In the genomic region with DNA sequence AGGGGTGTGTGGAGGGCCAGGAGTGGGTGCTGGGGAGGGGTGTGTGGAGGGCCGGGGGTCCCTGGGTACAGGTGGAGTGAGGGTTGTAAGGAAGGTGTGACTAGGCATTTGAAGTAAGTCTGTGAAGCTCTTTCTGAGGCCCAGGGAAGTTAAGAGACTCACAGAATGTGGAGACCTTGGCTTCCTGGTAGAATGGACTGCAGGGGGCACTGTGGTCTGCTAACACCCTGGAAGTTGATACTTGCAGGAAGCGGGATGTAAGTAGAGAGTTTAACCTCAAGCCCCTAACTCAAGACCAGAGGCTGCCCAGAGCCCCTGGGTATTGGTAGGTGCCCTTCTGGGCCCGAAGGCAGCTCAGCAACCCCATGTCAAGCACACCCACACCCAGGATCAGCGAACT, we compare ENCODE assay signal across 9 mouse cellular contexts. TPM values are rescaled to one million over a fixed set of nuclear protein-coding genes. Genes with fewer than 3 reads are reported as not detected.
A peak's percentile ranks its signal among the peaks of the same experiment; 100 is the strongest.
DNase-seq lines count a peak whose midpoint lies in the region; ATAC-seq and TF ChIP-seq lines count a peak whose summit lies in the region.
"Had no signal": no experiment of that assay in that cellular context is flagged by ENCODE, and none has a peak within 500 bp of the region (broad histone marks: within the 10 kb centered on the region; RNA-seq: fewer than 3 reads in every experiment).

No protein-coding gene starts in this region.

- H3K4me1 ChIP-seq in heart, adult 2 months (ENCODE audit: control insufficient read depth, insufficient read depth, low read length): no peaks in the 10 kb centered on the region
- H3K4me1 ChIP-seq in heart, embryonic 12.5 days (replicated peaks): peaks cover 15% of the 10 kb centered on the region
- 0 out of 2 replicates have a peak, but pooled peaks cover 3% of the 10 kb centered on the region for H3K4me1 ChIP-seq in bone marrow macrophage, adult 2 months (ENCODE audit: control insufficient read depth, insufficient read depth, low read length)

- no peaks in the 10 kb centered on the region for H3K9me3 ChIP-seq in heart, embryonic 12.5 days (replicated peaks)
- H3K9me3 ChIP-seq: embryonic facial prominence, embryonic 12.5 days had no signal

- WGBS in heart, adult 2 months: 33% methylated on average over 4 of the region's 4 CpGs
- 39% methylated on average over 4 of the region's 4 CpGs for WGBS in heart, embryonic 12.5 days

- TF ChIP-seq POLR2A in heart, adult 2 months (IDR thresholded peaks at IDR 0.05; ENCODE audit: insufficient read depth, low read depth, low read length): no peak
- no peak for TF ChIP-seq POLR2A in bone marrow macrophage, adult 2 months (IDR thresholded peaks at IDR 0.05; ENCODE audit: borderline replicate concordance, low read depth, low read length)

- H3K36me3 ChIP-seq in heart, adult 2 months (ENCODE audit: control insufficient read depth, insufficient read depth, low read length): no peaks in the 10 kb centered on the region
- no peaks in the 10 kb centered on the region for H3K36me3 ChIP-seq in heart, embryonic 12.5 days
- H3K36me3 ChIP-seq: embryonic facial prominence, embryonic 12.5 days had no signal

- H3K4me2 ChIP-seq in heart, embryonic 12.5 days: no peak overlapping the region
- H3K4me2 ChIP-seq: embryonic facial prominence, embryonic 12.5 days had no signal

- no peak overlapping the region for H3K27ac ChIP-seq in heart, adult 2 months
- no peak overlapping the region for H3K27ac ChIP-seq in heart, embryonic 12.5 days (ENCODE audit: poor library complexity, severe bottlenecking)
- H3K27ac ChIP-seq in bone marrow macrophage, adult 2 months (ENCODE audit: insufficient read depth, low read depth, low read length): no peak overlapping the region
- H3K27ac ChIP-seq in layer of hippocampus, adult 2 months: no peak overlapping the region
- H3K27ac ChIP-seq: embryonic facial prominence, embryonic 12.5 days had no signal

- TF ChIP-seq EP300 in heart, adult 2 months (IDR thresholded peaks at IDR 0.05; ENCODE audit: insufficient read depth, low read depth, low read length): no peak

- H3K4me3 ChIP-seq in heart, adult 2 months: no peak overlapping the region
- no peak overlapping the region for H3K4me3 ChIP-seq in heart, embryonic 12.5 days
- H3K4me3 ChIP-seq in bone marrow macrophage, adult 2 months (ENCODE audit: insufficient read depth, low read length): no peak overlapping the region
- H3K4me3 ChIP-seq in layer of hippocampus, adult 2 months: no peak overlapping the region
- H3K4me3 ChIP-seq: embryonic facial prominence, embryonic 12.5 days had no signal

- H3K79me2 ChIP-seq in heart, adult 2 months (replicated peaks; ENCODE audit: control insufficient read depth, insufficient read depth, low read length): no peaks in the 10 kb centered on the region

- peak; percentile 27 to 49 for DNase-seq in heart, adult 2 months
- peak; percentile 53 for DNase-seq in CD4-positive helper T cell, adult 2 months (ENCODE audit: low read depth, low spot score)
- peak; percentile 60 for DNase-seq in gastrocnemius, postnatal 10 days
- peak in 1 of 2 experiments; percentile 53 for DNase-seq in layer of hippocampus, adult 2 months (ENCODE audit: low spot score in 2 of 2)
- DNase-seq in thymus, postnatal 25 days: peak; percentile 54

- ATAC-seq in heart, embryonic 12.5 days (ENCODE audit: insufficient number of reproducible peaks, low FRiP score): no peak
- ATAC-seq in megakaryocyte progenitor cell, adult 5-6 weeks (replicated peaks; ENCODE audit: poor library complexity): peak; percentile 60; the same call in 1 of the 2 replicates

- no peaks in the 10 kb centered on the region; the same call in 1 of the 2 replicates for H3K27me3 ChIP-seq in heart, adult 2 months (ENCODE audit: control insufficient read depth, insufficient read depth, low read length)
- H3K27me3 ChIP-seq in heart, embryonic 12.5 days (replicated peaks): peaks cover 36% of the 10 kb centered on the region

- intact Hi-C loops in heart, adult 2 months (cut with DNase I): loop anchor here (1.0 to 5.0 kb wide), 4 partner anchors 86 to 297 kb away; partner anchors contain the start of genes Ddx31 and Gtf3c4

- no peak overlapping the region for H3K9ac ChIP-seq in heart, adult 2 months (ENCODE audit: low read depth, low read length)
- no peak overlapping the region; the same call in 1 of the 2 replicates for H3K9ac ChIP-seq in heart, embryonic 12.5 days
- H3K9ac ChIP-seq: embryonic facial prominence, embryonic 12.5 days had no signal

- TF ChIP-seq CTCF in heart, adult 2 months (IDR thresholded peaks at IDR 0.05): peak; percentile 72
- peak; percentile 61 for TF ChIP-seq CTCF in bone marrow macrophage, adult 2 months (IDR thresholded peaks at IDR 0.05; ENCODE audit: low read depth, low read length)
- TF ChIP-seq CTCF in layer of hippocampus, adult 2 months (conservative IDR thresholded peaks at IDR 0.05): peak; percentile 79

RNA-seq across cellular contexts. Expression of gene Ak8, which starts 56.2 kb away (rescaled TPM):
- not detected for total RNA-seq in heart, adult 2 months (2021)
- 0.18 and 0.59 TPM in 2 replicates for polyA plus RNA-seq in heart, adult 2 months (2012; rRNA removed)
- polyA plus RNA-seq in heart, embryonic 12.5 days (2016; fragmentation: Nextera tagmentation; extraction: Ambion mirVana): 0.42 and 0.51 TPM in 2 replicates
- polyA plus RNA-seq in bone marrow macrophage, adult 2 months (2012; ENCODE audit: insufficient read depth, insufficient read length, missing spikeins): 2.5 and 2.6 TPM in 2 replicates
- not detected for total RNA-seq in gastrocnemius, postnatal 10 days (2021)
- total RNA-seq in layer of hippocampus, adult 2 months (2021): 1 to 10 TPM in 1 of 2 experiments, under 1 TPM in 1; 0.74 to 1.2 TPM
- total RNA-seq in megakaryocyte progenitor cell, adult 5-6 weeks (2015): 0.30 and 0.93 TPM in 2 replicates
- 0.24 and 0.33 TPM in 2 replicates for total RNA-seq in megakaryocyte progenitor cell, adult 5-6 weeks (2017)

RNA-seq across cellular contexts. Expression of gene Spaca9, which starts 56.7 kb away (rescaled TPM):
- total RNA-seq in heart, adult 2 months (2021): not detected
- 0.50 and 1.7 TPM in 2 replicates for polyA plus RNA-seq in heart, adult 2 months (2012; rRNA removed)
- 1.2 and 2.2 TPM in 2 replicates for polyA plus RNA-seq in heart, embryonic 12.5 days (2016; fragmentation: Nextera tagmentation; extraction: Ambion mirVana)
- polyA plus RNA-seq in bone marrow macrophage, adult 2 months (2012; ENCODE audit: insufficient read depth, insufficient read length, missing spikeins): 4.8 and 5.9 TPM in 2 replicates
- not detected for total RNA-seq in gastrocnemius, postnatal 10 days (2021)
- total RNA-seq in layer of hippocampus, adult 2 months (2021): not detected
- total RNA-seq in megakaryocyte progenitor cell, adult 5-6 weeks (2015): 0.66 and 5.7 TPM in 2 replicates
- total RNA-seq in megakaryocyte progenitor cell, adult 5-6 weeks (2017): 2.4 and 8.4 TPM in 2 replicates
